Mouse (Mus musculus): ENCODE measurements at regions not wholly inside any gene's neighbourhood (a gene's known extent, or its start where the extent isn't known, plus 50 kb on each side); places are given as distances from the start of the nearest gene placed in this dataset.

GRCm38 (mm10) chr7:71749886-71750285, 398.6 kb upstream of the Gm10295 start:
- TF ChIP-seq CTCF (IDR thresholded peaks at IDR 0.05; ENCODE audit: low read depth) (no peak), EP300 (IDR thresholded peaks at IDR 0.05; ENCODE audit: low read depth) (no peak)

Data from heart, postnatal 0 days (tissue).